Mouse (Mus musculus) cerebellum, adult 2 months (tissue): ENCODE measurements around the gene Armc6. TPM values are rescaled to one million over a fixed set of nuclear protein-coding genes. Genes with fewer than 3 reads are reported as not detected.

Experiments
- DNase-seq, 2 experiments: peaks; one replicate each; pipeline ENCODE4 v3.0.0; 2021
- H3K27ac ChIP-seq: fragments of 200-500 bp; 2 replicates; pipeline ENCODE4 v1.5.1; 2012; ENCODE audit warnings: low read length, control low read depth, inconsistent platforms; ENCODE audit not compliant: insufficient read depth
- H3K27me3 ChIP-seq: fragments of 200-500 bp; 2 replicates; pipeline ENCODE4 v1.6.1; 2012; ENCODE audit warnings: inconsistent platforms, mild to moderate bottlenecking, low read length, moderate library complexity; ENCODE audit not compliant: control insufficient read depth, insufficient read depth
- H3K4me1 ChIP-seq: fragments of 200-500 bp; 2 replicates; pipeline ENCODE4 v1.6.1; 2011; ENCODE audit warnings: low read length; ENCODE audit not compliant: control insufficient read depth, insufficient read depth
- H3K4me3 ChIP-seq: fragments of 200-500 bp; replicated peaks from 2 replicates; pipeline ENCODE3; 2011; ENCODE audit warnings: mild to moderate bottlenecking, low read depth, low read length, control low read depth; ENCODE audit not compliant: insufficient read depth
- CTCF ChIP-seq: fragments of 200-500 bp; IDR thresholded peaks from 2 replicates; pipeline ENCODE4 v1.5.1; 2011; ENCODE audit warnings: low read depth, mild to moderate bottlenecking, control low read depth, low read length, moderate library complexity, borderline replicate concordance; ENCODE audit not compliant: insufficient read depth
- POLR2A ChIP-seq: fragments of 200-500 bp; IDR thresholded peaks from 2 replicates; pipeline ENCODE4 v1.6.1; 2011; ENCODE audit warnings: low read length, control low read depth, borderline replicate concordance; ENCODE audit not compliant: insufficient read depth
- WGBS: fragments of 180-500 bp; shearing (Covaris S2); methylation state at CpG from one replicate; pipeline ENCODE4 v1.1.7; 2018; 5-methylcytosine and 5-hydroxymethylcytosine counted together
- polyA plus RNA-seq: library from polyadenylated mRNA; depleted of rRNA; stranded (reverse); fragments of >200 nt; gene quantifications from 2 replicates; pipeline ENCODE4 v1.2.3, GENCODE M21; 2012; rRNA removed

Armc6 gene
- 45.8 and 46.7 TPM in 2 replicates for polyA plus RNA-seq

DNA sequence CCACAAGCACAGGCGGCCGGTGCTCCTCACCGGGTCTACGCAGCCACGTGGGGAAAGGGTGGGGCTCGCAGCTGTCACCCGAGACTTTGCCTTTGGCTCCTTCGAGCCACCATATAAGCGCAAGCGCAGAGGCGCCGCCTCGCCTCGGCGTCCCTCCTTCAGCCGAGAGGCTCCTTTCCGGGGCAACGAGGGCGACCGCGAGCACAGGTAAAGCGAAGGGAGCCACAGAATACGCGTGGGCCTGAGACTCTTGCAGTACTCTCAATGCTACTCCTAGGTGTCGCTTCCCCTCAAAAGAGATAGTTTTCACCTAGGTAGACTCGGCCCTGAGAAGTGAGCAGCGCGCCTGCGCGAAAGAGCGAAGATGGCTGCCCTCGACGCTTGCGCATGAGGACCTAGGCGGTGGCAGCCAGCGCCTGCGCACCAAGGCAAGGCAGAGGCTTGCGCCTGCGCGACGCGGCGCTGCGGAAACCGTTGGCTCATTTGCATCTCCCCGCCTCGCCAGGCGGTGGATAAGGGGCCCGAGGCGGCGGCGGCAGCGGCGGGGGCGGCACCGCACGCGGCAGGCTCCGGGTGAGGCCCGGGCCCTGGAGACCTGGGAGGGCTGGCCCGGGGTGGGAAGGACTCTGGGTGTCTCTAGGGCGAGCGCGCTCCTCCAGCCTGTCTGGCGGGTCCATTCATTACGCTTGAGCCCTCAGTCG lies at the start of gene Armc6, which contains the start of gene Sugp2:
Armc6 (minus strand) TSS at position 387 of the 701 bp plus-strand sequence.
Sugp2 (plus strand) TSS at position 147 of the 701 bp plus-strand sequence.
- under 1% methylated on average over 67 of the region's 67 CpGs for WGBS
- H3K4me3 ChIP-seq = peak within 1 kb of the TSS; percentile 84
- peak; percentile 96 to 98 for DNase-seq

DNA sequence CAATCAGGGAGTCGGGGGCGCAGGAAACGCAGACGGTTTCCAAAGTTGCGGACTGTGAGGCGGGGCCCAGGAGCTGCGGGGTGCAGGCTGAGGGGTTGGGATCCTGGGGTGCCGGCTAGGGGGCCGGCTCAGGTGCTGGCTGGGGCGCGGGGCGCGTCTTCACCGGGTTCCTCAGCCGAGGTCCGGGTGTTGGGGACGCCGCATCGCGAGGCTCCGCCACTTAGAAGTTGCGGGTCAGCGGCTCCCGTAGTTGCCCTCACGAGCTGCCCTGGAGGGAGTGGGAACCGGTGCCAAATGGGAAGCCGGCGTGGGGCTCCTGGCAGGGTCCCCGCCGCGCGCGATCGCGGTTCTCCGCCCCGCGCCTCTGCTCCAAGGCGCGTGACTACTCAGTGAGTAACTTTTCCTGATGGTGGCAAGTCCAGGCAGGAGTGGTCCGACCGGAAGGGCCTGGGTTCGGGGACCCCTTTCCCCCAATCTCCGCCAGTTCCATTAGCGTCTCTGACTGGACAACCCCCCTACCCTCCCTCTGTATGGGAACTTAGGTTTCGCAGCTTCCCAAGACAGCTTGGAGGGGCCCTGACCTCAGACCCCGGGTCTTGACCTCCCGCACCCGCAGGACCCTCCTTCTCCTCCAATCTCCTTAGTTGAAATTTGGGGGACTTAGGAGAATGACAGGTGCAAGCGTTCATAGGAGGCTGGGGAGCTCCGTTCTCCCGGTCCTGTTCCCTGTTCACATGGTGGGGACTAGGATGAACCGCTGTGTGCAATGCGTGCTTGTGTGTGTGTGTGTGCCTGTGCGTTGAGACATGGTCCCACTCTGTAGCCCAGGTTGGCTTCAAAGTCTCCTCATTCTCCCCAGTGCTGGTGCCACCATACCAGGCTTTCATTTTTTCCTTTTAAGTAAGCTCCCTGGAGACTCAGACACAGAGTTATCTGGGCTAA lies 49.1 kb upstream of the Armc6 start:
- no peak overlapping the region for H3K27ac ChIP-seq
- TF ChIP-seq POLR2A (no peak), CTCF (no peak)
- WGBS = 2% methylated on average over 55 of the region's 55 CpGs

More for the DNA sequence above, at the start of gene Armc6, which contains the start of gene Sugp2:
- Histone ChIP-seq H3K4me1 (no peaks in the 10 kb centered on the region; the same call in 1 of the 2 replicates), H3K27ac (peak within 1 kb of the TSS; percentile 95), H3K27me3 (no peaks in the 10 kb centered on the region)
- TF ChIP-seq CTCF (no peak), POLR2A (peak; percentile 75; the same call in 1 of the 2 replicates)

DNA sequence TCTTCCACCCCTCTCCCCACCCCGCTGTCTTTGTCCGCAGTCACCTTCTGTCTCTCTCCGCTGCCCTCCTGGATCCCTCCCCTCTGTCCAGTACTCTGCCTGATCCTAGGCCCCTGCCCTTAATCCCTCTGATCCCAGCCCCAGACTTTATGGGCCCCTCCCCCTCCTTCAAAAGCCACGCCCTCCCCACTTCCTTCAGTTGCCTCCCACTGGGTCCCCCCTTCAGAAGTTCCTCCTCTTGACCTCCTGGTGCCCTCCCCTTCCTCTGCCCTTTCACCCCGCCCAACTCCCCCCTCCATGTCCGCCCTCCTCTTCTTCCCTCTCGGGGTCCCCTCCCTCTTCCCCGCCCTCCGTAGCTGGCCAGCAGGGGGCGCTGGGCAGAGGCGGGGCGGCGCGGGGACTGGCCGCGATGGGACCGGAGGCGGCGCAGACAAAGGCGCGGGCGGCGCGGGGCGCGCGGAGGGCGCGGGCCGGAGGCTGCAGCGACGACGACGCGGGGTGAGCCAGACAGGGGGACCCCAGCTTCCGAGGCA lies 48.4 kb upstream of the Armc6 start, which contains the start of gene Homer3:
Homer3 (plus strand) TSS at position 225 of the 533 bp plus-strand sequence.
- Histone ChIP-seq H3K27me3 (peaks cover 6% of the 10 kb centered on the region; the same call in 1 of the 2 replicates), H3K4me3 (peak within 1 kb of the TSS; percentile 49), H3K4me1 (no peaks in the 10 kb centered on the region; the same call in 1 of the 2 replicates), H3K27ac (no peak within 1 kb of the TSS)
- TF ChIP-seq POLR2A (no peak), CTCF (0 out of 2 replicates have a peak, but pooled peaks have one; percentile 17)
- peak; percentile 62 to 70 for DNase-seq
- whole genome bisulfite sequencing = 2% methylated on average over 33 of the region's 36 CpGs

More for the DNA sequence above, 49.1 kb upstream of the Armc6 start:
- peaks cover 6% of the 10 kb centered on the region; the same call in 1 of the 2 replicates for H3K27me3 ChIP-seq
- no peak for DNase-seq
- H3K4me3 ChIP-seq = peak overlapping the region; percentile 49
- H3K4me1 ChIP-seq = no peaks in the 10 kb centered on the region; the same call in 1 of the 2 replicates

DNA sequence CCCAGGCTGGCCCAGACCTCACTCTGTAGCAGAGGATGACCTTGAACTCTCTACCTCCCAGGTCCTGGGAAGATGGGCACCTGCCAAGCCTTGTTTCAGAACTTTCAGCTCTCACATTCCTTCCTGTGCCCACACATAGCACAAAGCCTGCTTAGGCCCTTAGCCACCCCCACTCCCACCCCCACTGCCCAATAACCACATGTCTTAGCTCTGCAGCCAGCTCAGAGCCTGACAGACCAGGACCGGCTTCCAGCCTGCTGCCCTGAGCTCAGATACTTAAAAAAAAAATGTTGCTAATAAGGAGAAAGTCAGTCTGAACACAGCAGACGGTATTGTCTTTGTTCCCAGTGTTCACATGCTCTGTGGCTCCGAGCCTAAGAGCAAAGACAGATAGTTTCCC lies 46.7 kb upstream of the Armc6 start:
- Histone ChIP-seq H3K27me3 (peaks cover 6% of the 10 kb centered on the region; the same call in 1 of the 2 replicates), H3K4me1 (no peaks in the 10 kb centered on the region; the same call in 1 of the 2 replicates), H3K27ac (no peak overlapping the region), H3K4me3 (no peak overlapping the region)
- 54% methylated on average over 3 of the region's 3 CpGs for WGBS
- no peak for TF ChIP-seq CTCF
- TF ChIP-seq POLR2A = no peak
- no peak for DNase-seq

DNA sequence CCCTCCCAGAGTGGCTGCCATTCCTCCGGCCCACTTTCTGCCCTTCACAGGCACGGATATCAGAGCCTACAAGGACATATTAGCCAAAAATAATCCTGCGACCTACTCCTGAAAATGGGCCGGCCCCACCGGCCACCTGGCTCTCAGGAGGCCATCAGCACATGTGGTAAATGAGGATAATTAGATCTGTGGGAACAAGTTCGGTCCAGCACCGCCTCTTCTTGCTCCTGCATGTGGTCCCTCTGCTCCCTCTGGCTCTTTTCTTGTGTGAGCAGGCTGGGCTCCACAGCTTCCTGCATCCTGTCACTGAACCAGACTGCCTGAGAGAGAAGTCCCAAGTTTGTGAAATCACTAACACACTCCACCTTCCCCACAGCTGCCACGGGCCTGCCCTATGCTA lies 45.0 kb upstream of the Armc6 start:
- H3K4me1 ChIP-seq = no peaks in the 10 kb centered on the region; the same call in 1 of the 2 replicates
- no peak for TF ChIP-seq POLR2A
- TF ChIP-seq CTCF = no peak
- H3K27me3 ChIP-seq = peaks cover 6% of the 10 kb centered on the region; the same call in 1 of the 2 replicates
- no peak overlapping the region for H3K4me3 ChIP-seq
- WGBS = 65% methylated on average over 8 of the region's 8 CpGs
- H3K27ac ChIP-seq = no peak overlapping the region
- peak in 1 of 2 experiments; percentile 56 for DNase-seq

DNA sequence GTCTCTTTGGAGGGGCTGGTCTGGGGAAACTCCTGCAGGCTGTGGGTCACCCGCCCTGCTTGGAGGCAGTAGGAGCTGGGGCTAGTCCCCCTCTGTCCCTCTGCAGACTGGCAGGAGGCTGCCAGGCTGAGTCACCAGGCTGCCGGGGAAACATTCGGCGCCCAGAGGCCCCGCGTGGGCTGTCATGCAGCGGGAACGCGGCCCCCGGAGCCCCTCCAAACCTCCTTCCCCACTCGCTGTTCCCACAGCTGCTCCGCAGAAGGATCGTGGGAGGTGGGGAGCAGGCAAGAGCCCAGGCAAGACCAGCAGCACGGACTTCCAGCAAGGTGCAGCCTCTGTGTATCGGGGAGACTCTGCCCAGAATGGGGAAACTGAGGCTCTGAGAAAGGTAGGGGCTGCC lies 43.9 kb upstream of the Armc6 start:
- WGBS = 32% methylated on average over 15 of the region's 15 CpGs
- TF ChIP-seq CTCF (no peak), POLR2A (no peak)
- peaks cover 5% of the 10 kb centered on the region; the same call in 1 of the 2 replicates for H3K27me3 ChIP-seq
- H3K27ac ChIP-seq = 0 out of 2 replicates have a peak overlapping the region, but pooled peaks have one; percentile 11
- DNase-seq = no peak
- H3K4me1 ChIP-seq = no peaks in the 10 kb centered on the region; the same call in 1 of the 2 replicates
- H3K4me3 ChIP-seq = no peak overlapping the region

DNA sequence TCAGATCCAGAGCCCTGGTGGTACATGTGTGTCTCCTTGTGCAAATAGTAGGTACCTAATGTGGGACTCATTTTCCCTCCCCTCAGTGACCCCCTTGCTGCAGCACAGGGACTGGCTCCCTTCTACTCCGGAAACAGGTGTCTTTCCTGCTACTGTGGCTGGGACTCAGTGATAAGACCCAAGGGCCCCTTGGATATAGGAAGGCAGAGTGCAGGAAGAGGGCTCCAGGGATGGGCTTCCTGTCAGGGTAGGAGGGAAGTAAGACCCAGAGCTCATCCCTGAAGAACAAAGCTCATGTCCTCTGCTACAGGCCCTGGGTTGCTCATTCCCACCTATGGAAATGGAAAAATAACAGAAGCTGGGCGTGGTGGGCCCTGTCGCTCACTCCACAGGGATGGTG lies 42.2 kb upstream of the Armc6 start:
- H3K4me3 ChIP-seq = no peak overlapping the region
- H3K27ac ChIP-seq = no peak overlapping the region
- no peak for DNase-seq
- TF ChIP-seq CTCF (no peak), POLR2A (no peak)
- no peaks in the 10 kb centered on the region for H3K27me3 ChIP-seq
- WGBS = 91% methylated on average over 3 of the region's 3 CpGs
- H3K4me1 ChIP-seq = no peaks in the 10 kb centered on the region
